Mouse (Mus musculus) embryonic facial prominence, embryonic 10.5 days (tissue): ENCODE measurements around the gene Sdf4. TPM values are rescaled to one million over a fixed set of nuclear protein-coding genes. Genes with fewer than 3 reads are reported as not detected.

Source experiments
- DNase-seq: peaks from one replicate; pipeline ENCODE4 v3.0.0-alpha.2; 2017; ENCODE audit warnings: low spot score
- H3K27ac ChIP-seq: fragments of 300-500 bp; sonication (generic); replicated peaks from 2 replicates; pipeline ENCODE4 v1.5.1; 2016; ENCODE audit warnings: mild to moderate bottlenecking
- H3K27me3 ChIP-seq: fragments of 300-500 bp; sonication (generic); replicated peaks from 2 replicates; pipeline ENCODE4 v1.6.1; 2016; ENCODE audit warnings: low read depth, mild to moderate bottlenecking; ENCODE audit not compliant: poor library complexity, severe bottlenecking
- H3K36me3 ChIP-seq: fragments of 300-500 bp; sonication (generic); replicated peaks from 2 replicates; pipeline ENCODE4 v1.6.1; 2016; ENCODE audit warnings: mild to moderate bottlenecking, moderate library complexity
- H3K4me1 ChIP-seq: fragments of 300-500 bp; sonication (generic); 2 replicates; pipeline ENCODE4 v1.6.1; 2016
- H3K4me3 ChIP-seq: fragments of 300-500 bp; sonication (generic); 2 replicates; pipeline ENCODE4 v1.5.1; 2016; ENCODE audit warnings: mild to moderate bottlenecking, moderate library complexity
- H3K9me3 ChIP-seq: fragments of 300-500 bp; sonication (generic); 2 replicates; pipeline ENCODE4 v1.6.1; 2016; ENCODE audit warnings: mild to moderate bottlenecking
- WGBS: fragments of 180-500 bp; shearing (Covaris S2); methylation state at CpG from one replicate; pipeline ENCODE4 v1.1.7; 2016; 5-methylcytosine and 5-hydroxymethylcytosine counted together
- polyA plus RNA-seq: library from polyadenylated mRNA; unstranded; fragments of >200 nt; fragmentation: Nextera tagmentation; extraction: Ambion mirVana; gene quantifications from 2 replicates; pipeline ENCODE4 v1.2.1, GENCODE M21; 2016

Gene Sdf4
- polyA plus RNA-seq, 1 experiment from 2014 or later, result 138 TPM

GRCm38 (mm10) chr4:156034301-156034700 is 41.6 kb downstream of the Sdf4 start:
- Histone ChIP-seq H3K4me3 (peak overlapping the region; percentile 48; the same call in 1 of the 2 replicates), H3K4me1 (peaks cover 49% of the 10 kb centered on the region), H3K27ac (no peak overlapping the region), H3K9me3 (no peaks in the 10 kb centered on the region), H3K27me3 (peaks cover 30% of the 10 kb centered on the region), H3K36me3 (peaks cover 8% of the 10 kb centered on the region)
- WGBS, result 59% methylated on average over 4 of the region's 4 CpGs
- no peak for DNase-seq

GRCm38 (mm10) chr4:156034901-156035300 is 42.2 kb downstream of the Sdf4 start:
- no peaks in the 10 kb centered on the region for H3K9me3 ChIP-seq
- H3K36me3 ChIP-seq, result peaks cover 2% of the 10 kb centered on the region; the same call in 1 of the 2 replicates
- H3K4me3 ChIP-seq, result peak overlapping the region; percentile 48
- peaks cover 30% of the 10 kb centered on the region for H3K27me3 ChIP-seq
- 7% methylated on average over 25 of the region's 25 CpGs for WGBS
- H3K27ac ChIP-seq, result no peak overlapping the region
- peak; percentile 37 for DNase-seq
- peaks cover 49% of the 10 kb centered on the region for H3K4me1 ChIP-seq

GRCm38 (mm10) chr4:156044754-156045153 is 52.1 kb downstream of the Sdf4 start:
- DNase-seq, result no peak
- Histone ChIP-seq H3K27me3 (no peaks in the 10 kb centered on the region), H3K36me3 (no peaks in the 10 kb centered on the region), H3K4me3 (no peak overlapping the region), H3K4me1 (peaks cover 10% of the 10 kb centered on the region), H3K27ac (no peak overlapping the region), H3K9me3 (no peaks in the 10 kb centered on the region)
- WGBS, result 58% methylated on average over 5 of the region's 5 CpGs

GRCm38 (mm10) chr4:156049779-156050178 is 57.1 kb downstream of the Sdf4 start:
- H3K4me3 ChIP-seq, result no peak overlapping the region
- no peak overlapping the region for H3K27ac ChIP-seq
- H3K27me3 ChIP-seq, result no peaks in the 10 kb centered on the region
- H3K9me3 ChIP-seq, result no peaks in the 10 kb centered on the region
- WGBS, result 82% methylated on average over 3 of the region's 3 CpGs
- peaks cover 9% of the 10 kb centered on the region for H3K4me1 ChIP-seq
- H3K36me3 ChIP-seq, result no peaks in the 10 kb centered on the region
- no peak for DNase-seq

GRCm38 (mm10) chr4:156050391-156050980 is 57.8 kb downstream of the Sdf4 start:
- H3K4me1 ChIP-seq, result peaks cover 8% of the 10 kb centered on the region
- no peak overlapping the region for H3K27ac ChIP-seq
- no peaks in the 10 kb centered on the region for H3K9me3 ChIP-seq
- no peaks in the 10 kb centered on the region for H3K27me3 ChIP-seq
- no peak for DNase-seq
- 67% methylated on average over 6 of the region's 6 CpGs for WGBS
- H3K4me3 ChIP-seq, result no peak overlapping the region
- no peaks in the 10 kb centered on the region; the same call in 1 of the 2 replicates for H3K36me3 ChIP-seq

- Histone ChIP-seq H3K36me3 (no peaks in the 10 kb centered on the region; the same call in 1 of the 2 replicates), H3K4me1 (peaks cover 12% of the 10 kb centered on the region), H3K27me3 (no peaks in the 10 kb centered on the region), H3K9me3 (no peaks in the 10 kb centered on the region), H3K4me3 (no peak overlapping the region), H3K27ac (no peak overlapping the region)
- WGBS, result 84% methylated on average over 4 of the region's 4 CpGs
- no peak for DNase-seq
These were observed 60.4 kb downstream of the Sdf4 start for GRCm38 (mm10) chr4:156053113-156053512.

GRCm38 (mm10) chr4:156054130-156054529 is 61.5 kb downstream of the Sdf4 start:
- Histone ChIP-seq H3K9me3 (no peaks in the 10 kb centered on the region), H3K27ac (no peak overlapping the region), H3K27me3 (0 out of 2 replicates have a peak, but pooled peaks cover 4% of the 10 kb centered on the region), H3K36me3 (no peaks in the 10 kb centered on the region; the same call in 1 of the 2 replicates), H3K4me1 (peaks cover 12% of the 10 kb centered on the region), H3K4me3 (no peak overlapping the region)
- no peak for DNase-seq
- 89% methylated on average over 4 of the region's 4 CpGs for WGBS

- no peak for DNase-seq
- Histone ChIP-seq H3K27ac (no peak overlapping the region), H3K36me3 (no peaks in the 10 kb centered on the region; the same call in 1 of the 2 replicates), H3K27me3 (0 out of 2 replicates have a peak, but pooled peaks cover 4% of the 10 kb centered on the region), H3K4me3 (no peak overlapping the region), H3K9me3 (no peaks in the 10 kb centered on the region), H3K4me1 (peaks cover 12% of the 10 kb centered on the region)
- 93% methylated on average over 6 of the region's 6 CpGs for WGBS
These were observed 61.9 kb downstream of the Sdf4 start for GRCm38 (mm10) chr4:156054606-156055005.

- H3K4me1 ChIP-seq, result peaks cover 14% of the 10 kb centered on the region
- H3K36me3 ChIP-seq, result no peaks in the 10 kb centered on the region; the same call in 1 of the 2 replicates
- H3K9me3 ChIP-seq, result no peaks in the 10 kb centered on the region
- WGBS, result 89% methylated on average over 5 of the region's 5 CpGs
- H3K4me3 ChIP-seq, result no peak overlapping the region
- H3K27me3 ChIP-seq, result 0 out of 2 replicates have a peak, but pooled peaks cover 4% of the 10 kb centered on the region
- no peak for DNase-seq
- no peak overlapping the region for H3K27ac ChIP-seq
These were observed 62.5 kb downstream of the Sdf4 start for GRCm38 (mm10) chr4:156055173-156055572.

- Histone ChIP-seq H3K9me3 (no peaks in the 10 kb centered on the region), H3K4me1 (peaks cover 10% of the 10 kb centered on the region), H3K36me3 (no peaks in the 10 kb centered on the region; the same call in 1 of the 2 replicates), H3K27me3 (0 out of 2 replicates have a peak, but pooled peaks cover 4% of the 10 kb centered on the region), H3K27ac (no peak overlapping the region), H3K4me3 (peak overlapping the region; percentile 50; the same call in 1 of the 2 replicates)
- 56% methylated on average over 10 of the region's 10 CpGs for WGBS
- peak; percentile 13 for DNase-seq
These were observed 65.0 kb downstream of the Sdf4 start for GRCm38 (mm10) chr4:156057702-156058101.

GRCm38 (mm10) chr4:156058826-156059225 is 66.2 kb downstream of the Sdf4 start:
- WGBS, result 74% methylated on average over 9 of the region's 9 CpGs
- Histone ChIP-seq H3K27ac (peak overlapping the region; percentile 77), H3K36me3 (no peaks in the 10 kb centered on the region; the same call in 1 of the 2 replicates), H3K9me3 (no peaks in the 10 kb centered on the region), H3K27me3 (0 out of 2 replicates have a peak, but pooled peaks cover 4% of the 10 kb centered on the region), H3K4me1 (peaks cover 11% of the 10 kb centered on the region), H3K4me3 (peak overlapping the region; percentile 50)
- no peak for DNase-seq

- Histone ChIP-seq H3K4me1 (peaks cover 16% of the 10 kb centered on the region), H3K4me3 (peak within 1 kb of the TSS; percentile 50), H3K27ac (peak within 1 kb of the TSS; percentile 77), H3K27me3 (0 out of 2 replicates have a peak, but pooled peaks cover 4% of the 10 kb centered on the region), H3K9me3 (no peaks in the 10 kb centered on the region), H3K36me3 (no peaks in the 10 kb centered on the region; the same call in 1 of the 2 replicates)
- DNase-seq, result peak; percentile 47
- WGBS, result 41% methylated on average over 5 of the region's 5 CpGs
These were observed 66.6 kb downstream of the Sdf4 start, which contains the start of gene Ttll10 for GRCm38 (mm10) chr4:156059261-156059660. TSS of gene Ttll10 (minus strand) at chr4:156059414.

- Histone ChIP-seq H3K9me3 (no peaks in the 10 kb centered on the region), H3K27ac (peak overlapping the region; percentile 77), H3K4me3 (peak overlapping the region; percentile 50), H3K27me3 (0 out of 2 replicates have a peak, but pooled peaks cover 4% of the 10 kb centered on the region), H3K4me1 (peaks cover 16% of the 10 kb centered on the region), H3K36me3 (no peaks in the 10 kb centered on the region; the same call in 1 of the 2 replicates)
- 33% methylated on average over 10 of the region's 10 CpGs for WGBS
- DNase-seq, result peak; percentile 75
These were observed 67.0 kb downstream of the Sdf4 start for GRCm38 (mm10) chr4:156059713-156060112.
